Mouse (Mus musculus) ES-E14 (cell line): ENCODE measurements around the gene Aldh3b3. TPM values are rescaled to one million over a fixed set of nuclear protein-coding genes. Genes with fewer than 3 reads are reported as not detected.
"Not testable (repeated sequence)": the region's sequence is repeated elsewhere in the genome, so short reads cannot be mapped to it uniquely, and the experiment has no call there.

Experiments used
- DNase-seq: peaks from one replicate; pipeline ENCODE4 v3.0.0-alpha.2; 2013; ENCODE audit warnings: low read depth, low spot score
- H3K27ac ChIP-seq: 2 replicates; pipeline ENCODE4 v1.5.1; 2012; ENCODE audit warnings: low read depth, mild to moderate bottlenecking, low read length, moderate library complexity, mixed read lengths; ENCODE audit not compliant: poor library complexity, insufficient read depth, severe bottlenecking
- H3K36me3 ChIP-seq: 2 replicates; pipeline ENCODE4 v1.6.1; 2012; ENCODE audit warnings: mild to moderate bottlenecking, low read length, moderate library complexity, mixed read lengths; ENCODE audit not compliant: control insufficient read depth, poor library complexity, insufficient read depth, severe bottlenecking
- H3K4me1 ChIP-seq, 2 experiments: fragments of 150-350 bp in 1 of 2; sonication (generic) in 1 of 2; 2 replicates each; pipeline ENCODE4 v1.6.1; 2012; ENCODE audit warnings: low read length in 2 of 2, mild to moderate bottlenecking in 1 of 2, mixed read lengths in 1 of 2; ENCODE audit not compliant: control insufficient read depth in 2 of 2, insufficient read depth in 2 of 2, poor library complexity in 1 of 2
- H3K4me3 ChIP-seq, 2 experiments: fragments of 150-350 bp in 1 of 2; sonication (generic) in 1 of 2; 2 replicates each; pipeline ENCODE4 v1.5.1; 2012; ENCODE audit warnings: low read length in 2 of 2, low read depth in 1 of 2, mild to moderate bottlenecking in 1 of 2, mixed read lengths in 1 of 2; ENCODE audit not compliant: insufficient read depth in 1 of 2, poor library complexity in 1 of 2, severe bottlenecking in 1 of 2
- H3K9ac ChIP-seq: 2 replicates; pipeline ENCODE4 v1.6.1; 2012; ENCODE audit warnings: low read depth, mild to moderate bottlenecking, low read length, mixed read lengths; ENCODE audit not compliant: poor library complexity, insufficient read depth, severe bottlenecking
- H3K9me3 ChIP-seq: fragments of 150-350 bp; sonication (generic); 2 replicates; pipeline ENCODE4 v1.6.1; 2012; ENCODE audit warnings: low read depth, mild to moderate bottlenecking, low read length; ENCODE audit not compliant: control insufficient read depth, insufficient read depth
- CHD2 ChIP-seq: IDR thresholded peaks from 2 replicates; pipeline ENCODE4 v1.6.1; 2014; ENCODE audit warnings: mild to moderate bottlenecking, low read depth, low read length, inconsistent platforms
- HCFC1 ChIP-seq: IDR thresholded peaks from 2 replicates; pipeline ENCODE4 v1.6.1; 2012; ENCODE audit warnings: low read length, inconsistent platforms, borderline replicate concordance; ENCODE audit not compliant: insufficient read depth
- MAFK ChIP-seq: IDR thresholded peaks from 2 replicates; pipeline ENCODE4 v1.6.1; 2014; ENCODE audit warnings: mild to moderate bottlenecking, low read depth, low read length, inconsistent platforms; ENCODE audit not compliant: insufficient read depth
- ZC3H11A ChIP-seq: IDR thresholded peaks from 2 replicates; pipeline ENCODE4 v1.6.1; 2012; ENCODE audit warnings: low read depth, mild to moderate bottlenecking, inconsistent platforms, low read length, borderline replicate concordance
- ZNF384 ChIP-seq: IDR thresholded peaks from 2 replicates; pipeline ENCODE4 v1.6.1; 2012; ENCODE audit warnings: low read depth, low read length, inconsistent platforms
- in situ Hi-C, 2 experiments: fragments of 600-800 bp; cut with MboI; formaldehyde crosslinking; loops; one replicate each; pipeline ENCODE4 v1.15.1; 2025; ENCODE audit warnings: low sequenced_read_pairs in 2 of 2, inconsistent platforms in 1 of 2; ENCODE audit not compliant: unreplicated experiment in 2 of 2
- total RNA-seq: library from RNA; depleted of rRNA; stranded (reverse); fragments of 300-350 nt; gene quantifications from 2 replicates; pipeline ENCODE4 v1.2.3, GENCODE M21; 2012

The Aldh3b3 gene
- total RNA-seq, 1 experiment = not detected

DNA sequence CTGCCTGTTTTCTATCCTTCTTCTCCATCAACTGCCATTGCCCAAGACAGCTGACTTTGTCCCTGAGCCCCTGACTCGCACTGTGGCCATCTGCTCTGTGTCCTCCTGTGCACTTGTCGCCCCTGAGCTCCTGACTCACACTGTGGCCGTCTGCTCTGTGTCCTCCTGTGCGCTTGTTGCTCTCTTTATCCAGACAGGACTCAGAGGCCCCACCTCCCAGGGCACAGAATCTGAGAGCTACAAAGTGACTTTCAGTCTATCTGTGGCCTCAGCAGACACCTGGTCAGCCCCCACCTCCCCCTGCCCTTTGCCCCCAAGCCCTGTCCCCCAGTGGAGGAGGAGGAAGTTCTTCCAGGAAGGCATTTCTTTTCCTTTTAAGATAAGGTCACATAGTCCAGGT is 2.6 kb upstream of the Aldh3b3 start:
- in situ Hi-C loops = no loop called here
- H3K9ac ChIP-seq = no peak overlapping the region
- H3K27ac ChIP-seq = no peak overlapping the region
- no peak for DNase-seq
- no peaks in the 10 kb centered on the region for H3K9me3 ChIP-seq
- no peaks in the 10 kb centered on the region for H3K4me1 ChIP-seq
- H3K36me3 ChIP-seq = no peaks in the 10 kb centered on the region
- TF ChIP-seq ZNF384 (no peak), HCFC1 (no peak), ZC3H11A (no peak), MAFK (no peak), CHD2 (no peak)
- H3K4me3 ChIP-seq = no peak overlapping the region

DNA sequence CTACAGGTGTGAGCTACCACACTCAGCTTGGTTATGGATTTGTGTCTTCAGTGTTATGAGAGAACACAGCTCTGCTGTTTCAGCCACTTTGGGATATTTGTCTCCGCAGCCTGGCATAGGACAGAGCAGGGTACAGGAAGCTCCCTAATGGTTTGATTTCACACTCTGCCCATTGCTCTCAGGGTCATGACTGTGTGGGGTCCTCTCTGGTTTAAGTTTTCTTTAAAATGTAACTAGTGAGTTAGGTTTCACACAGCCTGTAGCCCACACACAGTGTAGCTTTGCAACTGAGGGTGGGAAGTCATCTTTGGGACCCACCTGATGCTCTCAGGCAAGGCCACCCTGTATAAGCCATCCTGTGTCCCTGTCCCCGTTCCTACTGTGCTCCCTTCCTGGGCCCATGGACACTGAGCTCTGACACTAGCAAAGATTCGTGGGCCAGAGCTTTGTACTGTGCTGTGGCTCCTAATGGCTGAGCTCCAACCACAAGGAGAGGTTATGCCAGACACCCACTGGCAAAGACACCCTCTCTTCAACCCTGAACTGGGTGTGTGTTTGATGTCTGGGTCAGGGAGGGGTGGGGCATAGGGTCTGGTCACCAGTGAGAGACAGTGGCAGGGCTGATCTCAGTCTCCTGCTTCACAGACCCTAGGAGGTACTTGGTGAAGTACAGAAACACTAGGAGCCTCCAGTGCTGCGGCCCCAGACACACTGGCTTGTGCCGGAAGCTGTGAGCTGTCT is 979 bp upstream of the Aldh3b3 start:
- H3K4me1 ChIP-seq, DNase-seq, in situ Hi-C loops: not testable (repeated sequence)

DNA sequence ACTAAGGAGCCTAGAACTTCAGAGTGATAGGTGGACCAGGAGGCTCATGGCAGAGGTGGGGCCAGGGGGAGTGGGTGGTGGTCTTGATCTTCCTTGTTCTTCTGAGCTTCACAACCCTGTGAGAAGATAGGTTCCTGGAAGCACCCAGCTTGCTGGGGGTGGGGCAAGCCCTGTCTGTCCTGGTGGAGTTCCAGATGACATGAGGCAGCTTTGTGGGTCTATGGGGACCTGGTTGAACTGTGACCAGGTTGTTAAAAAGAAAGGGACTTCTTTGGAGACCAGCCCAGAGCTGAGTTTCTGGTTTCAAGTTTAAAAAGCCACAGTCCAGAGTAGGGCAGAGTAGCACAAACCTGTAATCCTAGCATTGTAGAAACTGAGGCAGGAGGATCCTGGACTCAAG is 585 bp downstream of the Aldh3b3 start:
- Histone ChIP-seq H3K27ac (no peak overlapping the region), H3K9me3 (no peaks in the 10 kb centered on the region), H3K4me3 (no peak overlapping the region), H3K36me3 (no peaks in the 10 kb centered on the region), H3K4me1 (no peaks in the 10 kb centered on the region), H3K9ac (no peak overlapping the region)
- in situ Hi-C loops = no loop called here
- no peak for DNase-seq
- no peak for TF ChIP-seq ZC3H11A
- TF ChIP-seq CHD2 = no peak
- no peak for TF ChIP-seq ZNF384
- TF ChIP-seq MAFK = no peak
- TF ChIP-seq HCFC1 = no peak

More for the DNA sequence above, 979 bp upstream of the Aldh3b3 start:
- H3K4me3 ChIP-seq, H3K9ac ChIP-seq, H3K36me3 ChIP-seq, H3K27ac ChIP-seq, H3K9me3 ChIP-seq: not testable (repeated sequence)

DNA sequence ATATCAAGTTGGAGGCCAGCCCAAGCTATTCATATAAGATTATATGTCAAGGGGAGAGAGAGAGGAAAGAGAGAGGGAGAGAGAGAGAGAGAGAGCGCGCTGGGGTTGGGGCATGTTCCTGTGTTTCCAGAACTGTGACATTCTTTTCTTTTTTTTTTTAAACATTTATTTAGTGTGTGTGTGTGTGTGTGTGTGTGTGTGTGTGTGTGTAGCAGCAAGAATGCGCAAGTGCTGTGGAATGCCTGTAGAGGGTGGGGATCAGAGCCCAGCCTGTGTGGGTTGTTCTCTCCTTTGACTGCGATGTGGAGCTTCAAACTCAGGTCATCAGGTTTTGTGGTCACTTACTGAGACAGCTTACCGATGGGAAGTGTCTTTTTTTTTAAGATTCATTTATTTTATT is 1.8 kb downstream of the Aldh3b3 start:
- H3K9me3 ChIP-seq = no peaks in the 10 kb centered on the region
- no peak overlapping the region for H3K9ac ChIP-seq
- no peak for DNase-seq
- no peaks in the 10 kb centered on the region for H3K4me1 ChIP-seq
- H3K4me3 ChIP-seq = no peak overlapping the region
- no peak overlapping the region for H3K27ac ChIP-seq
- TF ChIP-seq HCFC1 = no peak
- no peak for TF ChIP-seq ZNF384
- no peak for TF ChIP-seq ZC3H11A
- TF ChIP-seq MAFK = no peak
- no peak for TF ChIP-seq CHD2
- in situ Hi-C loops = no loop called here
- no peaks in the 10 kb centered on the region for H3K36me3 ChIP-seq

DNA sequence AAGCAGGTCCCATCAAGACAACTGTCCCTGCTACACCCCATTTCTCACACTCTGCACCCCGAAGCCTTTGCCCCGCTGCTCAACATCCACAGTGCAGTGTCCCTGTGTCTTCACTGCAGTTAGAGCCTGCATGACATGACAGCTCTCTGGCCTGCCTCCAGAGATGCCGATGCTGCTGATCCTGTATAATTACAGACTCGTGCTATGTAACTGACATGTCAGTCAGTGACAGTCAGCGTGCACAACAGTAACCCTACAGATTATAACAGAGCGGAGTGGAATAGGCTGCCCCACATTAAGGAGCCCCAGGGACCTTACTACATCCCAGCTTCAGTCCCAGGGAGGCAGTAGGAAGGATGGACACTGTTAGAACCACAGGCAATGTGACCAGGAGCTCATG is 3.4 kb downstream of the Aldh3b3 start:
- H3K4me3 ChIP-seq, H3K9ac ChIP-seq, H3K36me3 ChIP-seq, H3K4me1 ChIP-seq, in situ Hi-C loops, H3K9me3 ChIP-seq, H3K27ac ChIP-seq, DNase-seq: not testable (repeated sequence)
